Mouse (Mus musculus) cerebellum, adult 2 months (tissue): ENCODE measurements around the gene Slc24a3. TPM values are rescaled to one million over a fixed set of nuclear protein-coding genes. Genes with fewer than 3 reads are reported as not detected.

Source experiments
- DNase-seq, 2 experiments: peaks; one replicate each; pipeline ENCODE4 v3.0.0; 2021
- H3K27ac ChIP-seq: fragments of 200-500 bp; 2 replicates; pipeline ENCODE4 v1.5.1; 2012; ENCODE audit warnings: low read length, control low read depth, inconsistent platforms; ENCODE audit not compliant: insufficient read depth
- H3K27me3 ChIP-seq: fragments of 200-500 bp; 2 replicates; pipeline ENCODE4 v1.6.1; 2012; ENCODE audit warnings: inconsistent platforms, mild to moderate bottlenecking, low read length, moderate library complexity; ENCODE audit not compliant: control insufficient read depth, insufficient read depth
- H3K4me1 ChIP-seq: fragments of 200-500 bp; 2 replicates; pipeline ENCODE4 v1.6.1; 2011; ENCODE audit warnings: low read length; ENCODE audit not compliant: control insufficient read depth, insufficient read depth
- H3K4me3 ChIP-seq: fragments of 200-500 bp; replicated peaks from 2 replicates; pipeline ENCODE3; 2011; ENCODE audit warnings: mild to moderate bottlenecking, low read depth, low read length, control low read depth; ENCODE audit not compliant: insufficient read depth
- CTCF ChIP-seq: fragments of 200-500 bp; IDR thresholded peaks from 2 replicates; pipeline ENCODE4 v1.5.1; 2011; ENCODE audit warnings: low read depth, mild to moderate bottlenecking, control low read depth, low read length, moderate library complexity, borderline replicate concordance; ENCODE audit not compliant: insufficient read depth
- POLR2A ChIP-seq: fragments of 200-500 bp; IDR thresholded peaks from 2 replicates; pipeline ENCODE4 v1.6.1; 2011; ENCODE audit warnings: low read length, control low read depth, borderline replicate concordance; ENCODE audit not compliant: insufficient read depth
- WGBS: fragments of 180-500 bp; shearing (Covaris S2); methylation state at CpG from one replicate; pipeline ENCODE4 v1.1.7; 2018; 5-methylcytosine and 5-hydroxymethylcytosine counted together
- polyA plus RNA-seq: library from polyadenylated mRNA; depleted of rRNA; stranded (reverse); fragments of >200 nt; gene quantifications from 2 replicates; pipeline ENCODE4 v1.2.3, GENCODE M21; 2012

Gene Slc24a3
- polyA plus RNA-seq, 1 experiment = 56.9 TPM

GRCm38 (mm10) chr2:145612937-145613336, 445.4 kb downstream of the Slc24a3 start:
- 69% methylated on average over 8 of the region's 8 CpGs for WGBS
- TF ChIP-seq CTCF (no peak), POLR2A (no peak)

DNA sequence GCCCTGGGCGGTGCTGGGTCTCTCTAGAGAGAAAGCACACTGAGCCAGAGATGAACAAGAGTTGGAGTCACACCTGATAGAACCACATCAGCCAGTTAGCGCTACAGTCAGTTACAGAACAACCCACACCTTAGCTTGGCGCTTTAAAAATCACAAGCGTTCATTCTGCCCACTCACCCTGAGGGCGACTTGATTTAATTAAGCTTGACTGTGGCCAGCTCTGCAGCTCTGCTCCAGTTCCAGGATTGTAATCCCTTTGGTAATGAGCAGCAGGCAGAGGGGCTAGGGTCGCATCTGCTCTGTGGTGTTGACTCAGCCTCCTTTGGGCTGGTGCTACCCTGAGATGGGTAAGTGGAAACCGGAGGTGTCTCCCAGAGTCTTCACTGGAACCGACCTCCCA, 446.2 kb downstream of the Slc24a3 start:
- WGBS = 53% methylated on average over 8 of the region's 8 CpGs
- TF ChIP-seq CTCF (no peak), POLR2A (no peak)
- no peak overlapping the region for H3K27ac ChIP-seq
- H3K27me3 ChIP-seq = no peaks in the 10 kb centered on the region
- H3K4me3 ChIP-seq = no peak overlapping the region
- DNase-seq = peak in 1 of 2 experiments; percentile 23
- no peaks in the 10 kb centered on the region for H3K4me1 ChIP-seq

More at GRCm38 (mm10) chr2:145612937-145613336, 445.4 kb downstream of the Slc24a3 start:
- Histone ChIP-seq H3K4me1 (no peaks in the 10 kb centered on the region), H3K4me3 (no peak overlapping the region), H3K27ac (no peak overlapping the region), H3K27me3 (no peaks in the 10 kb centered on the region)
- no peak for DNase-seq

DNA sequence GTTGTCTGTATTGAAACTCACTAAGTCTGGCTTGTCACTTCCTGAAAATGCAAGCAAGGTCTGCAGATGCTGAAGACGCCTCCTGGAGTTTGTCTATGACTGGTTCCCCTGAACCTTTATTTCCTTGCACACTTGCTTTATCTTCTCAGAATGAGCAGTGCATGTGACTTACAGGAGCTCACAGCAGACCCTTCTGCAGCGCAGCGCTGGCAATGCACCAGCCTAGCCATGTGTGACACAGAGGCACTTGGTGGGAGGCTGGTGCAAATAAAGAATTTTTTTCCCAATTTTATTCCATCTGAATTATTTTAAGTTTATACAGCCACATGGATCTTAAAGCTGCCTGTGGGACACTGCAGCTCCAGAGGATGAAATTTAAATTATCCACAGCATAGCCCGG, 452.1 kb downstream of the Slc24a3 start:
- H3K4me3 ChIP-seq = no peak overlapping the region
- WGBS = 57% methylated on average over 4 of the region's 4 CpGs
- no peaks in the 10 kb centered on the region for H3K27me3 ChIP-seq
- no peak for TF ChIP-seq POLR2A
- DNase-seq = no peak
- H3K27ac ChIP-seq = no peak overlapping the region
- no peaks in the 10 kb centered on the region; the same call in 1 of the 2 replicates for H3K4me1 ChIP-seq

DNA sequence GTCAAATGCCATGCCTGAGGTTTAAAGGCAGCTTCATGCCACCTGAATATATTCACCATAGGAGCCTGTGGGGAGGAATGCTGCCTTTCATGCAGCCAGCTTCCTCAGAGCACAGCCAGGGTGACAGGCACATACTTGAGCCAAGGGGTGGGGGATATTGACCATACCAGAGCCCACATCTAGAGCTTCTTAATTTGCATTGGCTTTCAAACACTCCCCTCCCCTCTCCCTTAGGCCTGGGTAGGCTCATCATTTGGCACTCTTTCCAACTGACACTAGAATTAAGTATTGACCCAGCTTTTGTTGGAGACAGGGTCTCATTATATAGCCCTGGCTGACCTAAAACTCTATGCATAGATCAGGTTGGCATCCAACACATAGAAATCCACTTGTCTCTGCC, 453.2 kb downstream of the Slc24a3 start:
- H3K27me3 ChIP-seq = no peaks in the 10 kb centered on the region
- no peak for DNase-seq
- no peak for TF ChIP-seq CTCF
- TF ChIP-seq POLR2A = no peak
- H3K27ac ChIP-seq = no peak overlapping the region
- H3K4me3 ChIP-seq = no peak overlapping the region
- no peaks in the 10 kb centered on the region; the same call in 1 of the 2 replicates for H3K4me1 ChIP-seq

DNA sequence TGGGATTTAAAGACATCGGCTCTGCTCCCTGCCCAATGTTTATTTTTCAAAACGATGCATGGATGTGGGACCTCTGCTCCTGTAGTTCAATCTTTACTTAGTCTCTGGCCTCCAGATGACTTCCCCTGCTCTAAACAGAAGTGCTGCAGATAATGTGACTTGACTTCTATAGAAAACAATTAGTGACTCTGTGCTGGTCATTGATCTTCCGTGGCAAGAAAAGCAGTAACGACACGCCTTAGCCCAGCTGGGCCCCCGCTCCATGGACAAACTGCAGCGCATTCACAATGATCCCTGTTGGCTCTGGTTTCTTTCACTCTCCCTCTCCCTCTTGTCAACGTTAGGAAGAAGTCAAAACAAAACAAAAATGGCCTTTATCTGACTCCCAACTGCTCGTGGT, 453.6 kb downstream of the Slc24a3 start:
- no peak overlapping the region for H3K4me3 ChIP-seq
- no peaks in the 10 kb centered on the region for H3K27me3 ChIP-seq
- 50% methylated on average over 9 of the region's 9 CpGs for WGBS
- TF ChIP-seq CTCF (no peak), POLR2A (no peak)
- no peak overlapping the region for H3K27ac ChIP-seq
- H3K4me1 ChIP-seq = no peaks in the 10 kb centered on the region; the same call in 1 of the 2 replicates
- no peak for DNase-seq

DNA sequence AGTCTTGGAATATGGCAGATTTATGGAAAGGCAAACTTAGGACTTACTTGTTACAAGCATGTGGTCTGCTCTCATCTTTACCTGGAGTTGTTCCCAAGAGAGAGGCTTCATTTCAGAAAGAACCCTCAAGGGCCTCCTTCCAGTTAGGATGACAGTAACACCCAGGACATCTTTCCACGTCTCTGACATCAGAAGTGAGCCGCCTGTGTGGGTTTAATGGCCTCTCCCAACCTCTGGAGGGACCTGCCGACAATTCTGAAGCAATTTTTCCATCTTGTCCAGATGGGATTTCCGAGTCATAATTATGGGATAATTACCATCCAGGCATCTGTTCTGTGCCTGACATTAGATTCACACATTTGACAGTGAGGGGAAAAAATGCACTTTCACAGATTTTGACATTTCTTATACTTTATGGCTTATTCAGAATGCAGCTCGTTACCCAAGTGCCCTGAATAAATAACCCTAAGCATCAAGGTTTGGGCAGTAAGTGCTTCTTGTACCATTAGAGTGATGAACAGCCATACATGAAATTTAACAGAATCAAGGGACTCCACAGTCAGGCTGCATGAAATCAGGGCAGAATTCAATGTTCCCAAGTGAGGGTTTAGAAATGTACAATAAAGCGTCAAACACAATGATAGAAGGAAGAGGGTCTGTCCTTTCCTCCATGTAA, 463.7 kb downstream of the Slc24a3 start:
- H3K4me1 ChIP-seq = no peaks in the 10 kb centered on the region
- no peak overlapping the region for H3K4me3 ChIP-seq
- H3K27me3 ChIP-seq = no peaks in the 10 kb centered on the region
- TF ChIP-seq POLR2A (no peak), CTCF (no peak)
- WGBS = 87% methylated on average over 6 of the region's 6 CpGs
- no peak overlapping the region for H3K27ac ChIP-seq
- no peak for DNase-seq

DNA sequence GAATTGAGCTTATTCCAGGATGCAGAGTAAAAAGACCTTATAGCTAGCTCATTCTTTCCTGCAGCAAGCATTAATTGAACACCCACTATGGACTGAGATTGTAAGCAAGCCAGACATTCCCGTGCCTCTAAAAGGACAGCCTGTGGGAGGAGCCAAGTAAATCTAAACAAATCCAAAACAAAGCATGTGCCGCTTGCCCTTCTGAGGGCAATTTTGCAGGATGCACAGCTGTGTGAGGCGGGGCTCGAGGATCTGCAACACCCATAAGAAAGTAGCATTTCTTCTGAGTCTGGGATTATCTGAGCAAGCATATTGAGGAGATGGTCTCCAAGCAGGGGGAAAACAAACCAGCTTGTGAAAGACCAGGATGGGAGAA, 464.2 kb downstream of the Slc24a3 start:
- Histone ChIP-seq H3K4me3 (no peak overlapping the region), H3K27me3 (no peaks in the 10 kb centered on the region), H3K27ac (no peak overlapping the region), H3K4me1 (no peaks in the 10 kb centered on the region)
- WGBS = 52% methylated on average over 4 of the region's 4 CpGs
- TF ChIP-seq CTCF (no peak), POLR2A (no peak)
- no peak for DNase-seq

GRCm38 (mm10) chr2:145633811-145634210, 466.3 kb downstream of the Slc24a3 start:
- Histone ChIP-seq H3K27ac (no peak overlapping the region), H3K4me3 (no peak overlapping the region), H3K27me3 (no peaks in the 10 kb centered on the region), H3K4me1 (no peaks in the 10 kb centered on the region)
- DNase-seq = no peak
- 65% methylated on average over 5 of the region's 5 CpGs for WGBS
- TF ChIP-seq POLR2A (no peak), CTCF (no peak)
